Mouse (Mus musculus) hindbrain, embryonic 16.5 days (tissue): ENCODE data around the gene Adamtsl5. TPM values are rescaled to one million over a fixed set of nuclear protein-coding genes. Genes with fewer than 3 reads are reported as not detected.

Experiments
- microRNA-seq: library from miRNA; unstranded; fragments of <30 nt; microRNA quantifications from one replicate; pipeline ENCODE4, GENCODE M21; 2017
- polyA plus RNA-seq: library from polyadenylated mRNA; unstranded; fragments of >200 nt; fragmentation: Nextera tagmentation; extraction: Ambion mirVana; gene quantifications from 2 replicates; pipeline ENCODE4 v1.2.1, GENCODE M21; 2015

Adamtsl5 gene
- polyA plus RNA-seq, 1 experiment from 2014 or later = 1.1 TPM

Small RNA genes lying within 50 kb of the gene (microRNA-seq; reads per million reads assigned to microRNA genes)
- gene Gm22721 = not detected

Other genes with a start within 250 kb of the Adamtsl5 start
- gene Sbno2, start 242.8 kb downstream of the Adamtsl5 start, polyA plus RNA-seq = 10.3 and 13.0 TPM in 2 replicates
- gene Stk11, start 232.6 kb downstream of the Adamtsl5 start, polyA plus RNA-seq = 17.7 and 18.3 TPM in 2 replicates
- gene Atp5d, start 209.8 kb downstream of the Adamtsl5 start, polyA plus RNA-seq = 554 and 581 TPM in 2 replicates
- 98.8 and 130 TPM in 2 replicates for gene Cbarp, start 207.6 kb downstream of the Adamtsl5 start, polyA plus RNA-seq
- 16.0 and 16.1 TPM in 2 replicates for gene Midn, start 200.1 kb downstream of the Adamtsl5 start, polyA plus RNA-seq
- gene Cirbp, start 182.4 kb downstream of the Adamtsl5 start, polyA plus RNA-seq = 288 and 311 TPM in 2 replicates
- gene 1600002K03Rik, start 175.5 kb downstream of the Adamtsl5 start, polyA plus RNA-seq = 9.4 and 10.1 TPM in 2 replicates
- 21.5 and 22.7 TPM in 2 replicates for gene Efna2, start 168.9 kb downstream of the Adamtsl5 start, polyA plus RNA-seq
- 38.0 and 38.7 TPM in 2 replicates for gene Mum1, start 122.0 kb downstream of the Adamtsl5 start, polyA plus RNA-seq
- gene Ndufs7, start 99.3 kb downstream of the Adamtsl5 start, polyA plus RNA-seq = 349 and 361 TPM in 2 replicates
- gene Gamt, start 87.4 kb downstream of the Adamtsl5 start, polyA plus RNA-seq = 31.8 and 32.6 TPM in 2 replicates
- 38.4 and 38.5 TPM in 2 replicates for gene Dazap1, start 86.9 kb downstream of the Adamtsl5 start, polyA plus RNA-seq
- 491 and 527 TPM in 2 replicates for gene Rps15, start 56.0 kb downstream of the Adamtsl5 start, polyA plus RNA-seq
- gene Apc2, start 52.4 kb downstream of the Adamtsl5 start, polyA plus RNA-seq = 139 and 149 TPM in 2 replicates
- 31.7 and 32.8 TPM in 2 replicates for gene 2310011J03Rik, start 27.9 kb downstream of the Adamtsl5 start, polyA plus RNA-seq
- 8.1 and 8.5 TPM in 2 replicates for gene Pcsk4, start 18.9 kb downstream of the Adamtsl5 start, polyA plus RNA-seq
- 7.5 and 7.6 TPM in 2 replicates for gene Reep6, start 18.5 kb downstream of the Adamtsl5 start, polyA plus RNA-seq
- gene Plk5, start 8.0 kb upstream of the Adamtsl5 start, polyA plus RNA-seq = 9.3 and 11.0 TPM in 2 replicates
- 9.1 and 9.2 TPM in 2 replicates for gene Mex3d, start 39.2 kb upstream of the Adamtsl5 start, polyA plus RNA-seq
- gene Mbd3, start 51.1 kb upstream of the Adamtsl5 start, polyA plus RNA-seq = 196 and 207 TPM in 2 replicates
- gene Uqcr11, start 58.4 kb upstream of the Adamtsl5 start, polyA plus RNA-seq = 704 and 759 TPM in 2 replicates
- gene Tcf3, start 85.2 kb upstream of the Adamtsl5 start, polyA plus RNA-seq = 32.5 and 45.3 TPM in 2 replicates
- gene Onecut3, start 146.4 kb upstream of the Adamtsl5 start, polyA plus RNA-seq = 1.2 and 1.3 TPM in 2 replicates
- 1.5 and 1.6 TPM in 2 replicates for gene Atp8b3, start 190.7 kb upstream of the Adamtsl5 start, polyA plus RNA-seq
- gene Rexo1, start 213.1 kb upstream of the Adamtsl5 start, polyA plus RNA-seq = 25.8 and 26.5 TPM in 2 replicates
- gene Klf16, start 228.9 kb upstream of the Adamtsl5 start, polyA plus RNA-seq = 5.1 and 5.8 TPM in 2 replicates
- gene Abhd17a, start 241.9 kb upstream of the Adamtsl5 start, polyA plus RNA-seq = 127 and 130 TPM in 2 replicates